Mouse (Mus musculus) left cerebral cortex, postnatal 14 days (tissue): ENCODE results near the gene Ces1d. TPM values are rescaled to one million over a fixed set of nuclear protein-coding genes. Genes with fewer than 3 reads are reported as not detected.
"Not testable (repeated sequence)": the region's sequence is repeated elsewhere in the genome, so short reads cannot be mapped to it uniquely, and the experiment has no call there.

Experiments
- DNase-seq, 2 experiments: peaks; one replicate each; pipeline ENCODE4 v3.0.0; 2021 to 2022; ENCODE audit warnings: low spot score in 2 of 2, mixed read lengths in 1 of 2
- intact Hi-C: fragments of 180-260 bp; cut with DNase I; formaldehyde crosslinking; loops from one replicate; pipeline ENCODE4 v1.15.1; 2025
- long read RNA-seq, 2 experiments: library from polyadenylated mRNA; stranded (forward); transcript quantifications; one replicate each; pipeline ENCODE4 v2.0.0; 2021
- total RNA-seq, 2 experiments: library from RNA; stranded (reverse); gene quantifications; 2 replicates each; pipeline ENCODE4 v1.2.3; 2021

Gene Ces1d
- not detected for total RNA-seq
- long read RNA-seq, experiment 1: 0 reads
- long read RNA-seq, experiment 2: 0 reads

DNA sequence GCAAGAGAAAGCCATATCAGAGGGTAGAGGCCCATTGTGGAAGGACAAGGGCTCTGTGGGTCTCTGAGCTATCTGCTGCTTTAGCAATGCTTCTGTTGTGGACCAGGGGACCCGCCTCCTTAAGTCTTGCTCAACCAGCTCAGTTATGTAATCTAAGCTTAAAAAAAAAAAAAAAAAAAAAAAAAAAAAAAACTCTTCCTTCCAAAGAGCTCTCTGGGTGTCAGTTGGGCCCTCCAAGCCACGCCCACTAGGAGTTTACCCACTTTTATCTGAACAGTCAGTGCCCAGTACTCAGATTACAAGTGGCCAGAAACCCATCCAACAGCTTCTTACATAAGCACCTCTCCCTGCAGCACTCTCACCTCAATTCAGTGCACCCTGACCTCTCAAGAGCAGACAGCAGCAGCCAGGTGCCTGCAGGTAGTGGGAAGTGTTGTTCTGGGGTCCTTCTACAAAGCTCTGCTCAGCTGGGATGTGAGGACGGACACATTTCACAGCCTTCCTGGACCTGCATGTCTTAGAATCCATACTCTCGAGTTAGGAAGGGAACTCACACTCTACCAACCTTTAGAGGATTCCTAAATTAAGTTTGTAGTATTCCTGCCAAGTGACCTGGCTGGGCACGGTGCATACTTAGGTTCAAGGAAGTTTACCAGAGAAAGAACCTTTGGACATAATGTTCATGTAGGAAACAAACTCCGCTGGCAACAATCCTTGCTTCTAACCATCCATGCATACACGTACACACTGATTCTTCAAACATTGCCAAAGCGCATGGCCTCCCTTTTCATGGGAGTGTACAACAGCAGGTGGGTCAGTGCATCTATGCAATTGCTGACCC is at the start of gene Ces1d:
Gene Ces1d (minus strand): TSS at position 154 of the 841 bp plus-strand sequence.
- DNase-seq: no peak

DNA sequence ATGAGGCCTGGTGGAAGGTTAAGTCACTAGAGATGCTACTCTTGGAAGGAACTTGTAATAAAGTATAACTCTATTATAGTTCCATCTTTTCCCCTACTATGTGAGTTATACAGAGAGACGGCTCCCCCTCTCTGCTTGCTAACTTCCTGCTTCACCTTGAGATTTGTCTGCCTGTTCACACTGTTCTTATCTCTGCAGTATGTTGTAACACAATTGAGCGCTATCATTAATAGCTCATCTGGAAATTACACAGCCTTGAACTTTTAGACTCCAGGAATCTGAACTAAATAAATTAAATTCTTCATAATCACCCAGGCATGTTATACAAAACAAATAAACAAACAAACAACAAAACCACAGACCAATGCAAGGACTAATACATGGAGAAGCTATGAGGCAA is 48.4 kb upstream of the Ces1d start:
- intact Hi-C loops: no loop called here
- no peak for DNase-seq

More for the DNA sequence above, at the start of gene Ces1d:
- intact Hi-C loops: no loop called here

DNA sequence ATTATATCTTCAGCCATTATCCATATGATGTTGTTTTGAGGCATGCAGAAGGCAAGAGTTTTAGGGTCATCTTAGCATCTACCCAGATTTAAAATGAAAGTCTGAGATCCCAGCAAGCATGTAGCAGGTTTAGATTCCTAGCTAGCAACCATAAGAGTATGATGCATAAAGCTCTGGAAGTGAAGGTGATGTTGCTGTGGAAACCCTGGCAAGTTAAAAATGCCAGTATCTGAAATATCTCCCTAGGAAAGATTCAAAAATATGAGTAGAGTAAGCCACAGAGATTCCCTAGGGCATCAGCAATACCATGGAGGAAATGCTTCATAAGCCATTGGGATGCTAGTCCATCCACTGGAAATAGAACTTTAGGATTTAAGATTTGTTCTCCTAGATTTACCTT is 42.2 kb upstream of the Ces1d start:
- intact Hi-C loops: no loop called here
- peak in 1 of 2 experiments; percentile 27 for DNase-seq

DNA sequence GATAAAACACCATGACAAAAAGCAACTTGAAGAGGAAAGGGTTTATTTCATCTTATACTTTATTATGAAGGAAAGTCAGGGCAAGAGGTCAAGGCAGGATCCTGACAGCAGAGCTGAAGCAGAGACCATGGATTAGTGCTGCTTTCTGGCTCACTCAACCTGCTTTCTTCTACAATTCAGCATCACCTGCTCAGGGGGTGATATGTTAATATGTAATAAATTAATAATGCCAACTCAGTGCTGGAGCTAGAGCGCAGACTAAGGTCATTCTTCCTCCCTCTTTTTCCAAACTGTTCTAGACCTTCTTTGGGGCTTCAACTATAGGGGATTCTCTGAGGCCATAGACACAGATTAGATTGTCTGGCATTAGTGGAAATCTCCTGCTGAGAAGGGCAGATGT is 38.0 kb upstream of the Ces1d start:
- no peak for DNase-seq
- intact Hi-C loops: no loop called here

DNA sequence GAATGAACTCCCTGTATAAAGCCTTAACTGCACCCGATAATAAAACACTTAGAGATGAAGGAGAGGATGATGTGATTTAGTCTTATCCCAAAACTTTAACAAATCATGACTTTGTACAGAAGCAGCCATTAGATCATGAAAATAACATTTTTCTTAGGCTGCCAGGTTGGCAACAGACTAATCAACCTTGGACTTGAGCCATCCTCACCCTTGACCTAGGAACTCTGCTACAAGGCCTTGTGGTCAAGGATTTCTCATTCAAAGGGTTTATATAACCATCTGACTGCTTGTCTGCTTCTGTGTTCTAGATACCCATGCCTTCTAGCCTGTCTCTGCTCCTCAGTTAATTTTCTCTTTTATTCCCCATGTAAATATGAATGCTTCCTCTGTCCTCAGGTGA is 37.1 kb upstream of the Ces1d start:
- no peak for DNase-seq
- intact Hi-C loops: no loop called here

DNA sequence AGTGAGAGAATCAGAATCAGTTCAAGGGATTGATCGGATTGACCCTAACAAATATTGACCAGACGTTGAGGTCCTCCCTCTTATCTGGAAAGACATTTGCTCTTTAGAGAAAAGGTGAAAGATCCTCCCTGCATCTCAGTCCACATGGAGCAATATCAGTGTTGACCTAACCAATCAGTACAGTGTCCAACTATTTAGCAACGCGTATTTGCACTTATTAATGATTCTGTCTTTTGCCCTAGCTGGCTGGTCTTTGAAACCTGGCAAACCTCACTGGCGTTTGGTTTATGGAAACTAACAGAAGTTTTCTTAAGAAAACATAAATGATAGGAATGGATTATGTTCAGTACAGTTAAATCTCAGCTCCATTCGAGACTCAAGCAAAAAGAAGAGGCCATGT is 36.4 kb upstream of the Ces1d start:
- intact Hi-C loops: no loop called here
- no peak for DNase-seq

DNA sequence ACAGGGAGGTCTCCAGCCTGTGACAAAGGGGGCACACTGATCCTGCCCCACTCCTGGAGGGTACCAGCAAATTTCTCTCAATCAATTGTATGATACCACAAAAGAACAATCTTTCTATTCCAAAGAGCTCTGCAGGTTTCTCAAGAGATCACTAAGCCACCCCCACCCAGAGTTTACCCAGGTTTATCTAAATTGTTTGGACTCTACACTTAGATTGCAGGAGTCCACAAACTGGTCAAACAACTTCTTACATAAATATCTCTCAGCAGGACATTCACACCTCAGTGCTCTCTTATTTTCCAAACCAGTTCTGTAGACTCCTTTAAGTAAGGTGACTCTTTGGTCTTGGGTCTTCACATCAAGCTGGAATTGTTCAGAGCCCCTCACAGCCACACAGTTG is 31.8 kb upstream of the Ces1d start, which contains the start of gene Ces1e:
Gene Ces1e (minus strand): TSS at position 174 of the 400 bp plus-strand sequence.
- intact Hi-C loops: no loop called here
- DNase-seq: no peak

DNA sequence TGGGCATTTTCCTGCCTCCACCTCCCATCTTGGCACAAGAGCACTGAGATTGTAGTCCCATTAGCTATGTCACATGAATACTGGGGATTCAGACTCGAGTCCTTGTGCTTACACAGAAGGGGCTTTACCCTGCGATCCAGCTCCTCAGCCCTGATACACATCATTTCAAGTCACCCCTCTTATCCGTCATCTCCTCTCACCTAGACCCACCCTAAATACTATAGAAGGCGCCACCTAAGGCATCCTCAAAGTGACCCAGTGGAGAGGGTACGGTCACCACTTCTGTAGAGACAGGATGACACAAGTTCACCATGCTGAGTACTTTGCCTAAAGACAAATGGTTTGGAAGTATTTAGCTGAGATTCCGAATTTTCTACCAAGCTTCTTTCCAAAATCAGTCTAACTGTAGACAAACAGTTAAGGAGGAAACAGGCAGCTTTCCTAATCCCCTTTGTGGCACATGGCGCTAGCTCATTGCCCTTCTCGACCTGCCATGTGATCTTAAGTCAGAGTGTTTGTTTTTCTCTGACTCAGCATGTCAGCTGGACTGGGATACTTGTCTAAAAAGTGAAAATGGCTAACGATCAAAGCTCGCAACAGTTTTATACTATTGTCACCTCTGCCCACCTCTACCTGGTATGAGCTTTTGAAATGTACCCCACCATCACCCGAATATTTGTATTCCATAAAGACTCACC is 31.2 kb upstream of the Ces1d start:
- no peak for DNase-seq
- intact Hi-C loops: no loop called here

DNA sequence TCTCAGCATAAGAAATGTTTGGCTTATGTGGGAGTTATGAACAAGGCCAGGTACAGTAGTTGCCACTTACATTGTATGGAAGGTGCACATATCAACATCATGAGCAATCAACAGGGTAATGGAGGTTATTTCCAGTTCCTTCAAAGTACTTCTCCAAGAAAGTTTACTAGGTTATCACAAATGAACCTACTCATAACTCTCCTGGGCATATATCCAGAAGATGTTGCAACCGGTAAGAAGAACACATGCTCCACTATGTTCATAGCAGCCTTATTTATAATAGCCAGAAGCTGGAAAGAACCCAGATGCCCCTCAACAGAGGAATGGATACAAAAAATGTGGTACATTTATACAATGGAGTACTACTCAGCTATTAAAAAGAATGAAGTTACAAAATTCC is 28.8 kb upstream of the Ces1d start:
- DNase-seq, intact Hi-C loops: not testable (repeated sequence)

DNA sequence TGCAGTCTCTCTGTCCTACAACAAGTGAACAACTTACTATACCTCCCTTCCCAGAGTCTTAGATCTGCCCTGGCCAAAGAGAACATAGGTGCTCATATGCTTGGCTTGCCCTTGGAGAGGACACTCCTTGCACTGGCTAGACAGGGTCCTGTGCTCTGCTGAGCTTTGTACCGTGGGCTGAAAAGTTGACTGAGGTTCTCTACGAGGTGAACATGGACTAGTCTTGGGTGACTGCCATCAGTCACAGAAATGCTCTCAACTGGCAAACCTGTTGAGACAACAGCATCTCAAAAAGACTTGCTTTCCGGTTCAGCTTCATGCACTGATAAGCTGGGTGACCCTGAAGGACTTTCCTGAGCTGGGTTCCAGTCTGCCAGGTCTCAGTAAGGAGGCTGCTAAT is 24.3 kb upstream of the Ces1d start:
- intact Hi-C loops: no loop called here
- DNase-seq: no peak

DNA sequence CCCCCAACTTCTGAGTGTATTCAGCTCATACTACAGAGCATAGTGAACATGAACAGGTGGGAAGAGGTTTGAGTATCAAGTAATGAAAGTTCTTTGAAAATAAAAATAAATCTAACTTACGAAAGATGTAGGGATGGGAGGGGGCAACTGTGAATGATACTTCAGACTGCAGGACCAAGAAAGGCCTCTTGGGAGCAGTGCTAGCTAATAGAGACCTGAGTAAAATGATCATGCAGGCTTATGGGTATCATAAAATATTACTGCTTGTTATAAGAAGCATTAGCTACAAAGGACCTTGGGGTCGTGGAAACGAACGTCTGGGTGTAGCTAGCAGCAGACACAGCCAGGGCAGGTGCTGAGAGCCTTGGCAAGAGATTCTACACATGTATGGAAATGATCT is 20.2 kb upstream of the Ces1d start:
- DNase-seq: peak in 1 of 2 experiments; percentile 9
- intact Hi-C loops: loop anchor here (5.0 kb wide), 1 partner anchor 179 kb away; no protein-coding TSS in a partner anchor

DNA sequence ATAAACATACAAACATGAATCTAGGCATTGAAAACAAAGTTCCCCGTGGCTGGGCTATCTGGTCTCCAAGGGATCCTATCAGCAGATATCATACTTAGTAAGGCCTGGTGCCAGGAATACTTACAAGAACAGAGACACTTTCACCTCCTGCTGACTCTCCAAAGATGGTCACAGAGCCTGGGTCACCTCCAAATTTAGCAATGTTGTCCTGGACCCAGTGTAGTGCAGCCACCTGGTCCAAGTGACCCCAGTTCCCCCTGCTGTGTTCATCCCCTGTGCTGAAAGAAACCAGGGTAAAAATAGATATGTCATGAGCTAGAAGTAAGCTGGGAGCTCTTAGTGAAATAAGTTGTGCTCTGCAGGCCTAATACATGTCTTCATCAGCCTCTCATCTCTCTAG is 19.7 kb upstream of the Ces1d start:
- DNase-seq: no peak
- intact Hi-C loops: loop anchor here (5.0 kb wide), 1 partner anchor 180 kb away; no protein-coding TSS in a partner anchor

DNA sequence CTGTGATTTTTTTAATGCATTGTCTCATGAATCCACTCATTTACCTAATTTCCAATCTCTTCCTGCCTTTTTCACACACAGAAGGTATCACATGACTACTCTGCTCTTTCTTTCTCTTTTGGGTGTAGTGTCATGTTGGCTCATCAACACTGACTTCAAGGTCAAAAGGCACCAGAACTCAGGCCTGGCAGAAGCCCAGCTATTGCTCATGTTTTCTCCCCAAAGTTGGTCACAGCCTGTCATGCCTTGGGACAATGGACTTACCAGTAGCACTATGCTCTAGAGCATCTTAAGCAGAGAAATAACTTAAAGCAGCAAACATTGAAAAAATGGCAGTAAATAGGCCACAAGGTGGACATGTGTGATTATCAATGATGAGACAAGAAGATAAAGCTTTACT is 13.5 kb upstream of the Ces1d start:
- intact Hi-C loops: no loop called here
- no peak for DNase-seq

DNA sequence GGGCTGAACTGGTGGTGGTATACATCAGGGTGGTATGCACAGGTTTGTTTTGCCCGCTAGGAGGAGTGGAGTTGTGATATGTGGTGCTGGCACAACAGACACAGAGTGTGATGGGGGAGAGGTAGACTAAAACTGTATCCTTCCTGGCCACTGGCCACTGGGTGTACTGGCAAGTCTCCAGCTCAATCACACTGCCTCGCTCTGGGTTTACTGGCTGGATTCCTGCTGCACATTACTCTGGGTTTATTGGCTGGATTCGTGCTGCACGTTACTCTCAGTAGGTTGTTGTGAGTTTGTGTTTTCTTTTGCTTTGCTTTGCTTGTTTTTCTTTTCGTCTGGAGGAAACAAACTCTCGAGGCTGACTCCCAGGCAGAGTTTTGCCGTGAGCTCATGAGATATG is 1.5 kb upstream of the Ces1d start:
- intact Hi-C loops: not testable (repeated sequence)
- peak in 1 of 2 experiments; percentile 4 for DNase-seq

DNA sequence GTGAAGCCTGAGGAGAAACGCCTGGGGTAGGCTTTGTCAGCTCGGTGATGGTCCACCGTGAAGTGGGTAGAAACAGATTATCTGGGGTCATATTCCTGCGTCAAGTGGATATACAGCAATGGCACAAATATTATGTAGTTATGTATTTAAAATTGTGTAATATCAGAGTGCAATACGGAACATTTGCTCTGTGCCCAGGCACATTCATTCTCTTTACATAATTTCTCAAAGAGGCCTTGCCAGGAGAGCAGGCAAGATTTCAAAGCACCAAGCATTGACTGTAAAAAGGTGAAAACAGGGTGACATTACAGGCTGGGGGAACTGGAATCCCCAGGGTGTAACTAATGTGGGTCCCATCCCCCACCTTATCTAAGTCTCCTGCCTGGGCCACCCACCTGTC is 1.2 kb downstream of the Ces1d start:
- intact Hi-C loops: no loop called here
- DNase-seq: no peak

DNA sequence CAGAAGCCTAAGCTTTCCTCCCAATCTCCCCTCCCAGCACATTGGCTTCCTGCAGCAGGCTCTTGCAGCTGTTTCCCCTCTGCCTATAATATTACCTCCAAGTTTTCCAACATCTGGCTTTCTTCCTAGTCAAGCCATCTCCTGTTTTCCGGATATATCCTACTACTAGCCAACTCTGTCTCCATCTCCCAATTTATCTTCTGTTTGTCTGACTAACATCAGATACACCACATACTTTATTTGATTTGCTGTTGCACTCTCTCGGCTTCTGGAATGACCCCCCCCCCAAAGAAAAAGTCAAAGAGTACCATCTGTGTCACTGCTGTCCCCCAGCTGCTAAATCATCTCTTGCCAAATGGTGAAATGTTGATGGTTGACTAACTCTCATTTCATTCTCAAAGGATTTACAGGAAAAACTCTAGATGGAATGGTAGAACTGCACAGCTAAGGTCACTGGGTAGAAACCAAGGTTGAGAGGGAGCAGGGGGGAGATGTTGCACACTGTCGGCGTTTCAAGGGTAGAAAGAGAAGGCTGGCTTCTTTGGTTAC is 17.0 kb downstream of the Ces1d start:
- intact Hi-C loops: no loop called here
- DNase-seq: no peak

DNA sequence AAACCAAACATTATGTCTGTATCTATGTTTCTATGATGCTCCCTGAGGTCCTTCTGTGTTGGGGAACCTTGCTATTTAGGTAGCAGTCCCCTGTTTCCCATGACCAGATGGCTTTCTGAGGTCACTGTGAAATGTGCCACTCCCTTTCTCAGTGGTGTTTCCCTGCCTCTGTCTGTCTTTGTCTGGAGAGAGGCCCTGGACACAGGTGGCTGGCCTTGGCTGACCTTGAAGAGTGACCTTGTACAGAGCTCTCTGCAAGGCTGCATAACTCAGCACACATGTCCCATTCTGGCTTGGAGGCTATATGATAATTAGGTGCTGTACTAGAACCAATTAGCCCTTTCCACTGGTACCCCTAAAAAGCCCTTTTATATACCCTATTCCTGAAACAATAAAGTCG is 21.0 kb downstream of the Ces1d start:
- no peak for DNase-seq
- intact Hi-C loops: no loop called here

DNA sequence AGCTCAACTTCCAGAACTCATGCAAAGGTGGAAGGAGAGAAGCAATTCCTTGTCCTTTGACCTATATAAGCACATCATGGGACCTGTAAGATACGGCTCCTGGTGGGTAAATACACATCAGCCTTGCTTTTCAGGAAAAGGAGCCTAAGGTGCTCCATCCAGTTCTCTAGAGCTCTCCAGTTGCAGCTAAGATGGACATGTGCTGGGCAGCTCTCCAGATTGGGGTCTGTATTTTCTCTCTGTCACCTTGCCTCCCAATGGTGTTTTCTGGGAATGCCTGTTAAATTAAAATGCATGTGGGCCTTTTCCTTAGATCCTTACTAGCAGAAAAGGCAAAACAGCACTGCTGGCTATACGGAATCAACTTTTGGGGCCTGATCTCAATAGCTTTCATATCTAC is 23.1 kb downstream of the Ces1d start:
- intact Hi-C loops: no loop called here
- no peak for DNase-seq

DNA sequence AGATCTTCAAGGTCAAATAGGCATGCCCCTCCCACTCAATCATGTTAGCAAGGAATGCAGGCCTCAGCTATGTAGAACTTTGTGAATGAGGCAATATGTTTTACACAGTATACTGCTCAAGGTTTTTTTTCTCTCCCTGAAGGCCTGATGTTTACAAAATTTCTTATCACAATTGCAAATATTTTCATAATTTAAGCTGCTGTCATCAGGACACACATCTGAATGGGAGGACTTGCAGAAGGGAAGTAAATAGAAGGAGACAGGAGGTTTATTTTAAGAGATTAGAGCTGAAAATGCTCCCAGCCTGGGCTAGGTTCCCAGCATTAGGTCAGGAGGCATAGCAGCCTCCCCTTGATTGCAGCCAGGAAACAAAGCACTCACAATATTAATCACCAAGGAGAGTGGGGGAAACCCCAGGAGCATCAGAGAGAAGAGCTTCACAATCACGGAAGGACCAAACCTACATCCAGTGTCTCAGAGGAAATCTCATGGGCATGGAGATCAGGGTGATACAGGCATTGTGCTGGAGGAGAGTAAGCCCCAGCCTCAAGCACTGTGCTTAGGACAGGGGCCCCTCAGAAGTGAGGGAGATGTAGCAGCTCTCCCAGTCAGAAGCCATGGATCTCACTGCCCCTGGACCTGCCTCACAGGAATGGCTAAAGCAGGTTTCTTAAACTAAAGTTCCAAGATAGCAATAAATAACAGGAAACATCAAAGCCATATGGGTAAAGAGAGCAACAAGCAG is 25.6 kb downstream of the Ces1d start:
- no peak for DNase-seq
- intact Hi-C loops: no loop called here

DNA sequence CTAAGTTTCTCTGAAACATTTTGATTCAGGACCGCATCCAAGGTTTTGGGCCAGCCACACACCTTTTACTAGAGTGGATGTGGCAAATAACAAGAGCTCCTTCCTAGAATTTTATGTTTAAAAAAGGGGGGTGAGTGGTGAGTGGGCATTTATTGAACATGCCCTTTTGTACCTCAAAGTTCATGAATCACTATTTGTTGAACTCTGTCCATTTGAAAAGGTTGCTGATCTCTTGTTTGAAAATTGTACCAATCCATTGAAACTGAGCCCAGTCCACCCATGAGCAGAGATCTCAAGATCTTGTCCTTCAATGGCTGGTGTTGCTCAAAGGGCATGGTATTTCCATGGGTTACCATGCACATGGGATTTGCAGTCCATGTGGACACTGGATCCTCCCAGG is 34.3 kb downstream of the Ces1d start:
- intact Hi-C loops: no loop called here
- DNase-seq: no peak
